Mouse (Mus musculus) stomach, postnatal 0 days (tissue): ENCODE results near the gene Cd19. TPM values are rescaled to one million over a fixed set of nuclear protein-coding genes. Genes with fewer than 3 reads are reported as not detected.
A peak's percentile ranks its signal among the peaks of the same experiment; 100 is the strongest.

Experiments
- ATAC-seq: fragments of 200-750 bp; cut with Nextera tagmentation; 2 replicates; pipeline ENCODE4 v1.8.0; 2017; ENCODE audit not compliant: low FRiP score, low TSS enrichment
- DNase-seq: peaks from one replicate; pipeline ENCODE4 v3.0.0-alpha.2; 2016; ENCODE audit warnings: low spot score
- H3K27ac ChIP-seq: fragments of 300-500 bp; sonication (generic); replicated peaks from 2 replicates; pipeline ENCODE4 v1.5.1; 2014; ENCODE audit warnings: mild to moderate bottlenecking, control low read depth
- H3K27me3 ChIP-seq: fragments of 300-500 bp; sonication (generic); 2 replicates; pipeline ENCODE4 v1.6.1; 2014; ENCODE audit warnings: low read length; ENCODE audit not compliant: control insufficient read depth, insufficient read depth
- H3K36me3 ChIP-seq: fragments of 300-500 bp; sonication (generic); 2 replicates; pipeline ENCODE4 v1.6.1; 2014; ENCODE audit warnings: low read length, mixed read lengths; ENCODE audit not compliant: control insufficient read depth, insufficient read depth
- H3K4me1 ChIP-seq: fragments of 300-500 bp; sonication (generic); replicated peaks from 2 replicates; pipeline ENCODE4 v1.6.1; 2014; ENCODE audit warnings: antibody characterized with exemption; ENCODE audit not compliant: control insufficient read depth, insufficient read depth
- H3K4me2 ChIP-seq: fragments of 300-500 bp; sonication (generic); replicated peaks from 2 replicates; pipeline ENCODE4 v1.6.1; 2014; ENCODE audit warnings: low read depth, mild to moderate bottlenecking, control low read depth, moderate library complexity
- H3K4me3 ChIP-seq: fragments of 300-500 bp; sonication (generic); 2 replicates; pipeline ENCODE4 v1.5.1; 2014; ENCODE audit warnings: low read depth, low read length, control low read depth
- H3K9ac ChIP-seq: fragments of 300-500 bp; sonication (generic); 2 replicates; pipeline ENCODE4 v1.6.1; 2014; ENCODE audit warnings: mild to moderate bottlenecking, low read length, control low read depth, mixed read lengths
- H3K9me3 ChIP-seq: fragments of 300-500 bp; sonication (generic); 2 replicates; pipeline ENCODE4 v1.6.1; 2016; ENCODE audit warnings: low read length; ENCODE audit not compliant: control insufficient read depth
- CTCF ChIP-seq: IDR thresholded peaks from 2 replicates; pipeline ENCODE4 v1.5.1; 2016; ENCODE audit warnings: antibody characterized with exemption, low read depth, mild to moderate bottlenecking, moderate library complexity
- EP300 ChIP-seq: optimal IDR thresholded peaks from 2 replicates; pipeline ENCODE3; 2016; ENCODE audit warnings: antibody characterized with exemption
- WGBS: fragments of 180-500 bp; shearing (Covaris S2); extraction: QIAGEN DNeasy Blood & Tissue Kit; methylation state at CpG from one replicate; pipeline ENCODE4 v1.1.7; 2014; 5-methylcytosine and 5-hydroxymethylcytosine counted together
- polyA plus RNA-seq: library from polyadenylated mRNA; unstranded; fragments of >200 nt; fragmentation: Nextera tagmentation; extraction: Ambion mirVana; gene quantifications from 2 replicates; pipeline ENCODE4 v1.2.1, GENCODE M21; 2015

Cd19 gene
- polyA plus RNA-seq, 1 experiment from 2014 or later, result 0.08 TPM

- Histone ChIP-seq H3K36me3 (peaks cover 29% of the 10 kb centered on the region), H3K9ac (no peak overlapping the region), H3K4me3 (no peak overlapping the region), H3K4me2 (no peak overlapping the region), H3K27ac (no peak overlapping the region), H3K9me3 (no peaks in the 10 kb centered on the region), H3K27me3 (no peaks in the 10 kb centered on the region), H3K4me1 (no peaks in the 10 kb centered on the region)
- no peak for ATAC-seq
- 89% methylated on average over 10 of the region's 10 CpGs for WGBS
- TF ChIP-seq CTCF (no peak), EP300 (no peak)
- no peak for DNase-seq
Measured at GRCm38 (mm10) chr7:126443997-126444396, 29.3 kb upstream of the Cd19 start.

DNA sequence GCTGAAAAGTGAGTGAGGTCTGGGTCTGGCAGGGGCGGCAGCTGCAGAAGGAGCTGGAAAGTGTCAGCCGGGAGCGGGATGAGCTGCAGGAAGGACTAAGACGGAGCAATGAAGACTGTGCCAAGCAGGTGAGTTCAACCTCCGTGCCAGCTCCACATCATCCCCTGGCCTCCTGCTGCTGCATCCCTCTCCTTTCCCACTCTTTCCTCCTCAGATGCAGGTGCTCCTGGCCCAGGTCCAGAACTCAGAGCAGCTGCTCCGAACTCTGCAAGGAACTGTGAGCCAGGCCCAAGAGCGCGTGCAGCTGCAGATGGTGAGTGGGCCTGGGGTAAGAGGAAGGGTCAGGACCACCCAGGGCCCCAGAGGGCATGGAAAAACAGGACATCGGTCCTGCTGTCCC is 25.4 kb upstream of the Cd19 start:
- no peak for ATAC-seq
- TF ChIP-seq EP300 (no peak), CTCF (no peak)

GRCm38 (mm10) chr7:126436851-126437250 is 22.2 kb upstream of the Cd19 start:
- ATAC-seq, result peak; percentile 71
- peak; percentile 93 for TF ChIP-seq CTCF
- no peak for TF ChIP-seq EP300
- DNase-seq, result peak; percentile 72
- Histone ChIP-seq H3K4me3 (no peak overlapping the region), H3K9ac (no peak overlapping the region), H3K27me3 (no peaks in the 10 kb centered on the region), H3K4me1 (no peaks in the 10 kb centered on the region), H3K4me2 (no peak overlapping the region), H3K27ac (no peak overlapping the region), H3K36me3 (peaks cover 10% of the 10 kb centered on the region; the same call in 1 of the 2 replicates), H3K9me3 (no peaks in the 10 kb centered on the region)
- WGBS, result 18% methylated on average over 8 of the region's 8 CpGs

More for the DNA sequence above, 25.4 kb upstream of the Cd19 start:
- no peaks in the 10 kb centered on the region for H3K27me3 ChIP-seq
- peaks cover 17% of the 10 kb centered on the region for H3K36me3 ChIP-seq
- H3K9ac ChIP-seq, result no peak overlapping the region
- H3K4me2 ChIP-seq, result no peak overlapping the region
- WGBS, result 76% methylated on average over 9 of the region's 9 CpGs
- no peaks in the 10 kb centered on the region for H3K9me3 ChIP-seq
- H3K27ac ChIP-seq, result no peak overlapping the region
- no peak overlapping the region for H3K4me3 ChIP-seq
- H3K4me1 ChIP-seq, result no peaks in the 10 kb centered on the region
- no peak for DNase-seq

- Histone ChIP-seq H3K4me1 (no peaks in the 10 kb centered on the region), H3K4me3 (no peak overlapping the region), H3K27me3 (no peaks in the 10 kb centered on the region), H3K9ac (no peak overlapping the region; the same call in 1 of the 2 replicates), H3K4me2 (no peak overlapping the region), H3K9me3 (no peaks in the 10 kb centered on the region), H3K36me3 (peaks cover 3% of the 10 kb centered on the region; the same call in 1 of the 2 replicates), H3K27ac (no peak overlapping the region)
- WGBS, result 73% methylated on average over 3 of the region's 3 CpGs
- DNase-seq (no peak), ATAC-seq (no peak)
- no peak for TF ChIP-seq CTCF
- TF ChIP-seq EP300, result no peak
Measured at GRCm38 (mm10) chr7:126435801-126436200, 21.1 kb upstream of the Cd19 start.

DNA sequence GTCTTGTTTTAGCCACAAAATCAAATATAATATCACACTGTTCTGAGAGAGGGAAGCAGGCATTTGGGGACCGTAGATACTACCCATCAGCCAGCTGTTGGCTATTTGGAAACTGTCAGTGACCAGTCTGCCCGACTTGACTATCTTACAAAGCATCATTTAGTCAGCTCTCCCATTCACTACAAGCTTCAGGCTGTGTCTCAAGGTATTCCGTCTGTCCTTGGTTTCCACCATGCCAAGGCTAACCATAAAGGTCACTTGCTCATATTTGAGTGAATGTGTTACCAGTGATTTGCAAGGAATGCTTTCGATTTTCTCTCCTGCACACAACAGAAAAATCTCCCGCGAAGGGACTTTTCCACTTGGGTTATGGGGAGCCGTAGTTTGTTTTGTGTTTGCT is 20.0 kb upstream of the Cd19 start:
- TF ChIP-seq EP300 (no peak), CTCF (no peak)
- H3K4me3 ChIP-seq, result no peak overlapping the region
- no peak overlapping the region for H3K4me2 ChIP-seq
- ATAC-seq (no peak), DNase-seq (no peak)
- H3K9ac ChIP-seq, result no peak overlapping the region
- H3K4me1 ChIP-seq, result peaks cover under 1% of the 10 kb centered on the region; the same call in 1 of the 2 replicates
- WGBS, result 90% methylated on average over 7 of the region's 7 CpGs
- H3K27ac ChIP-seq, result no peak overlapping the region
- H3K36me3 ChIP-seq, result peaks cover 3% of the 10 kb centered on the region; the same call in 1 of the 2 replicates
- H3K9me3 ChIP-seq, result no peaks in the 10 kb centered on the region
- no peaks in the 10 kb centered on the region for H3K27me3 ChIP-seq

GRCm38 (mm10) chr7:126430167-126430566 is 15.5 kb upstream of the Cd19 start:
- H3K4me3 ChIP-seq, result no peak overlapping the region
- H3K27ac ChIP-seq, result no peak overlapping the region
- DNase-seq (no peak), ATAC-seq (no peak)
- TF ChIP-seq CTCF (no peak), EP300 (no peak)
- H3K9ac ChIP-seq, result no peak overlapping the region
- peaks cover 3% of the 10 kb centered on the region; the same call in 1 of the 2 replicates for H3K36me3 ChIP-seq
- no peaks in the 10 kb centered on the region for H3K27me3 ChIP-seq
- no peak overlapping the region for H3K4me2 ChIP-seq
- no peaks in the 10 kb centered on the region for H3K9me3 ChIP-seq
- peaks cover 5% of the 10 kb centered on the region; the same call in 1 of the 2 replicates for H3K4me1 ChIP-seq
